Mouse (Mus musculus) hindbrain, embryonic 11.5 days (tissue): ENCODE results near the gene Ppp1r15a. TPM values are rescaled to one million over a fixed set of nuclear protein-coding genes. Genes with fewer than 3 reads are reported as not detected.

Experiments
- polyA plus RNA-seq: library from polyadenylated mRNA; unstranded; fragments of >200 nt; fragmentation: Nextera tagmentation; extraction: Ambion mirVana; gene quantifications from 2 replicates; pipeline ENCODE4 v1.2.1, GENCODE M21; 2014

Ppp1r15a gene
- polyA plus RNA-seq, 1 experiment from 2014 or later = 15.1 TPM

Other genes with a start within 250 kb of the Ppp1r15a start
- gene Slc6a21, start 248.8 kb downstream of the Ppp1r15a start, polyA plus RNA-seq = not detected in 2 replicates
- gene Trpm4, start 192.5 kb downstream of the Ppp1r15a start, polyA plus RNA-seq = 5.2 and 6.9 TPM in 2 replicates
- gene Hrc, start 191.0 kb downstream of the Ppp1r15a start, polyA plus RNA-seq = 0.68 and 0.77 TPM in 2 replicates
- 8.2 and 9.5 TPM in 2 replicates for gene Ppfia3, start 159.2 kb downstream of the Ppp1r15a start, polyA plus RNA-seq
- 0.92 and 1.7 TPM in 2 replicates for gene Lin7b, start 155.7 kb downstream of the Ppp1r15a start, polyA plus RNA-seq
- gene Snrnp70, start 130.5 kb downstream of the Ppp1r15a start, polyA plus RNA-seq = 76.5 and 114 TPM in 2 replicates
- 0.11 TPM in 1 of 2 replicates, not detected in the other for gene Kcna7, start 120.6 kb downstream of the Ppp1r15a start, polyA plus RNA-seq
- 0.99 and 1.2 TPM in 2 replicates for gene Ntf5, start 112.6 kb downstream of the Ppp1r15a start, polyA plus RNA-seq
- 0.47 TPM in 1 of 2 replicates, not detected in the other for gene Lhb, start 105.4 kb downstream of the Ppp1r15a start, polyA plus RNA-seq
- gene Gys1, start 91.4 kb downstream of the Ppp1r15a start, polyA plus RNA-seq = 29.2 and 30.6 TPM in 2 replicates
- gene Ruvbl2, start 88.2 kb downstream of the Ppp1r15a start, polyA plus RNA-seq = 168 and 178 TPM in 2 replicates
- gene Ftl1, start 66.4 kb downstream of the Ppp1r15a start, polyA plus RNA-seq = 5,748 and 5,943 TPM in 2 replicates
- gene Bax, start 59.4 kb downstream of the Ppp1r15a start, polyA plus RNA-seq = 128 and 196 TPM in 2 replicates
- gene Tulp2, start 44.4 kb downstream of the Ppp1r15a start, polyA plus RNA-seq = 0.40 and 0.54 TPM in 2 replicates
- gene Gm45808, start 39.5 kb downstream of the Ppp1r15a start, polyA plus RNA-seq = not detected in 2 replicates
- 2.9 and 4.1 TPM in 2 replicates for gene Dhdh, start 37.5 kb downstream of the Ppp1r15a start, polyA plus RNA-seq
- gene Nucb1, start 15.9 kb downstream of the Ppp1r15a start, polyA plus RNA-seq = 88.6 and 92.7 TPM in 2 replicates
- 2.1 and 2.3 TPM in 2 replicates for gene Plekha4, start 62 bp upstream of the Ppp1r15a start, polyA plus RNA-seq
- gene Hsd17b14, start 28.6 kb upstream of the Ppp1r15a start, polyA plus RNA-seq = 0.45 and 0.46 TPM in 2 replicates
- 26.6 and 31.4 TPM in 2 replicates for gene Bcat2, start 43.9 kb upstream of the Ppp1r15a start, polyA plus RNA-seq
- gene Fgf21, start 89.2 kb upstream of the Ppp1r15a start, polyA plus RNA-seq = not detected in 2 replicates
- gene Fut1, start 91.0 kb upstream of the Ppp1r15a start, polyA plus RNA-seq = not detected in 2 replicates
- gene Izumo1, start 95.5 kb upstream of the Ppp1r15a start, polyA plus RNA-seq = 0.12 and 0.18 TPM in 2 replicates
- 4.9 and 5.1 TPM in 2 replicates for gene Rasip1, start 101.2 kb upstream of the Ppp1r15a start, polyA plus RNA-seq
- 1.7 and 2.1 TPM in 2 replicates for gene Mamstr, start 113.7 kb upstream of the Ppp1r15a start, polyA plus RNA-seq
- 0.06 and 0.27 TPM in 2 replicates for gene Fut2, start 140.1 kb upstream of the Ppp1r15a start, polyA plus RNA-seq
- 0.21 and 0.22 TPM in 2 replicates for gene Ntn5, start 157.8 kb upstream of the Ppp1r15a start, polyA plus RNA-seq
- 0.29 and 0.75 TPM in 2 replicates for gene Sec1, start 168.1 kb upstream of the Ppp1r15a start, polyA plus RNA-seq
- 8.8 and 9.9 TPM in 2 replicates for gene Car11, start 173.6 kb upstream of the Ppp1r15a start, polyA plus RNA-seq
- gene Dbp, start 178.8 kb upstream of the Ppp1r15a start, polyA plus RNA-seq = 2.2 and 2.8 TPM in 2 replicates
- gene Rpl18, start 189.2 kb upstream of the Ppp1r15a start, polyA plus RNA-seq = 904 and 927 TPM in 2 replicates
- gene Sphk2, start 191.7 kb upstream of the Ppp1r15a start, polyA plus RNA-seq = 13.6 and 17.6 TPM in 2 replicates
- gene Fam83e, start 194.9 kb upstream of the Ppp1r15a start, polyA plus RNA-seq = 0.80 TPM in 2 replicates
- not detected in 2 replicates for gene Spaca4, start 199.5 kb upstream of the Ppp1r15a start, polyA plus RNA-seq